Mouse (Mus musculus): ENCODE results near the gene Bcl9. TPM values are rescaled to one million over a fixed set of nuclear protein-coding genes. Genes with fewer than 3 reads are reported as not detected.
A peak's percentile ranks its signal among the peaks of the same experiment; 100 is the strongest.

The Bcl9 gene
- polyA plus RNA-seq, 1 experiment from 2014 or later, result 75.4 TPM

GRCm38 (mm10) chr3:97227259-97228005, 70.3 kb downstream of the Bcl9 start:
- peak; percentile 94 for ATAC-seq (ENCODE audit: low read depth)

DNA sequence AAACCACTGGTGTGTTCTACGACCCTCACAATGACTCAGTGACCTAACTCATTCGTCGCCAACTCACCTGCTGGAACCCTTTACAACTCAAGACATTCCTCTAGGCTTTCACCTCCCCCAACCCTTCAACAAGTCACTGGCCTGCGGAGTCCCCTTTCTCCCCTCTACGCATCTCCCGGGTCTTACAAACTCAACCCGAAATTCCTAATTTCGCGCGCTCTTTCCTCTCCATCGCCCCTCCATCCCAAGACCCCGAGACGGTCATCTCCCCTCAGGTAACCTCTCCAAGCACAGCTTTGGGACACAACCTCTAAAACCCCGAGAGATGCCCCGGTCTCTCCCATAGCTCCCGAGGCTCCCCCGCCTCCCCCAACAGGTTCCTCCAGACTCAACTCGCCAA, 71.0 kb downstream of the Bcl9 start:
- under 1% methylated on average over 18 of the region's 18 CpGs for WGBS
- peak overlapping the region; percentile 66 for H3K4me2 ChIP-seq
- peaks cover 13% of the 10 kb centered on the region for H3K36me3 ChIP-seq
- no peaks in the 10 kb centered on the region for H3K9me3 ChIP-seq
- ATAC-seq (ENCODE audit: low read depth), result peak; percentile 12
- no peaks in the 10 kb centered on the region for H3K27me3 ChIP-seq
- peak overlapping the region; percentile 95 for H3K27ac ChIP-seq (replicated peaks)
- H3K4me1 ChIP-seq (replicated peaks), result peaks cover 49% of the 10 kb centered on the region
- H3K4me3 ChIP-seq, result peak overlapping the region; percentile 77
- H3K9ac ChIP-seq, result peak overlapping the region; percentile 95

More at GRCm38 (mm10) chr3:97227259-97228005, 70.3 kb downstream of the Bcl9 start:
- H3K36me3 ChIP-seq, result peaks cover 6% of the 10 kb centered on the region; the same call in 1 of the 2 replicates
- peak overlapping the region; percentile 95 for H3K27ac ChIP-seq (replicated peaks)
- WGBS, result 1% methylated on average over 59 of the region's 79 CpGs
- H3K27me3 ChIP-seq, result no peaks in the 10 kb centered on the region
- H3K4me1 ChIP-seq (replicated peaks), result peaks cover 49% of the 10 kb centered on the region
- H3K4me3 ChIP-seq, result peak overlapping the region; percentile 77
- peak overlapping the region; percentile 95 for H3K9ac ChIP-seq
- peak overlapping the region; percentile 66 for H3K4me2 ChIP-seq
- no peaks in the 10 kb centered on the region for H3K9me3 ChIP-seq

DNA sequence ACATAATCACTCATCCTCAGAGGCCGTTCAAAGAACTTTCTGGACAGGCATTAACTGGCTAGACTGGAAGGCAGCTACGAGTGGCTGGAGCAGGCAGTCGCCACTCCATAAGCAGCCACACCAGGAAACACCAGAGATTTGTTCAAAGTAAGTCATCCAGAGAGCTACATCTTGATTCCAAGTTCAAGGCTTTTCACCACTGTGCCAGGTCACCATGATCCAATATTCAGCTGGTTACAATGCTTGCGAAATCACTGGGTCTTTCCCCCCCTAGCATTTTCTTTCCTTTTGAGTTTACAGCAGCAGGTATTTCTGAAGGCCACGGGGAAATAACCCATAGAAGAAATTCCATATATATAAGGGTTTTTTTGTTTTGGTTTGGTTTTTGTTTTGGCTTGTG, 72.5 kb downstream of the Bcl9 start:
- H3K9me3 ChIP-seq, result no peaks in the 10 kb centered on the region
- WGBS, result 85% methylated on average over 5 of the region's 5 CpGs
- H3K36me3 ChIP-seq, result peaks cover 28% of the 10 kb centered on the region
- H3K4me1 ChIP-seq (replicated peaks), result peaks cover 49% of the 10 kb centered on the region
- H3K4me2 ChIP-seq, result no peak overlapping the region
- no peak overlapping the region for H3K9ac ChIP-seq
- H3K4me3 ChIP-seq, result no peak overlapping the region
- ATAC-seq (ENCODE audit: low read depth), result no peak
- no peaks in the 10 kb centered on the region for H3K27me3 ChIP-seq
- H3K27ac ChIP-seq (replicated peaks), result no peak overlapping the region

DNA sequence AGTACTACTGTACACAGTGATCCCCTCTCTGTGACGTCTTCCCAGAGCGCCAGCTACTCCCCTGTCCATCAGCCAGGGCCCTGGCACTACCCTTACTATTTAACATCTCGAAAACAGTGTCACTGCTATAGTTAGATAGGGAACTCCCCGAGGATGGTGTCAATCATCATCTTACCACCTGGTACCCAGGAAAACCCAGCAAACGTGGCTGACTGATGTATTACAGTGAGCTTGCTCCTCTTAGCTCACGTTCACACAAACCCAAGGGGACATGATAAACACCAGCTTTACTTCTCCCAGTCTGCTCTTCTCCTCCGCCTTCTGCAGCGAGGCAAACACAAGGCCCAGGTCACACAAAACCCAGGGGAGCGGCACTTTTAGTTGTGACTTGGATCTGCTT, 74.5 kb downstream of the Bcl9 start:
- no peak for ATAC-seq (ENCODE audit: low read depth)
- Histone ChIP-seq H3K9ac (no peak overlapping the region), H3K27ac (replicated peaks) (no peak overlapping the region), H3K9me3 (no peaks in the 10 kb centered on the region), H3K4me1 (replicated peaks) (peaks cover 43% of the 10 kb centered on the region), H3K36me3 (peaks cover 46% of the 10 kb centered on the region), H3K27me3 (no peaks in the 10 kb centered on the region), H3K4me2 (no peak overlapping the region), H3K4me3 (no peak overlapping the region)
- 70% methylated on average over 9 of the region's 9 CpGs for WGBS

DNA sequence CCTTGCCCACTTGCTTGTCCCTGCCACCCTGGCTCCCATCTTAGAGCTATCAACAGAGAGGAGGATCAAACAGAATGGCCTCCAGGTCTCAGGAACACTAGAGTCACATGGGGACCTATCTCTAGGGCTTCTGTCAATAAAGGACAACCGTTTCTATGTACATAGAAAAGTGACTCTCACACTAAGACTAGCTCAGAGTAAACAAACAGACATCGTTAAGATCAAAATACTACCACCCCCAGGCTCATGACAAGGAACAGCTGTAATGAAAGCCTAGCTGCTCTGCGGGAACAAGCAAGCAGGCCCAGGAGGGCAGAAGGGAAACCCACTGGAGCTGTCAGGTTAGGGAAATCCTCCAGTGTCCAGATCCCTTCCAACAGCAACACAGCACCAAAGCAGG, 82.2 kb downstream of the Bcl9 start:
- no peaks in the 10 kb centered on the region for H3K9me3 ChIP-seq
- H3K9ac ChIP-seq, result no peak overlapping the region
- no peak for ATAC-seq (ENCODE audit: low read depth)
- no peaks in the 10 kb centered on the region for H3K27me3 ChIP-seq
- H3K4me2 ChIP-seq, result no peak overlapping the region
- no peak overlapping the region for H3K4me3 ChIP-seq
- WGBS, result 70% methylated on average over 3 of the region's 3 CpGs
- peaks cover 13% of the 10 kb centered on the region for H3K4me1 ChIP-seq (replicated peaks)
- H3K36me3 ChIP-seq, result peaks cover 87% of the 10 kb centered on the region
- H3K27ac ChIP-seq (replicated peaks), result no peak overlapping the region

DNA sequence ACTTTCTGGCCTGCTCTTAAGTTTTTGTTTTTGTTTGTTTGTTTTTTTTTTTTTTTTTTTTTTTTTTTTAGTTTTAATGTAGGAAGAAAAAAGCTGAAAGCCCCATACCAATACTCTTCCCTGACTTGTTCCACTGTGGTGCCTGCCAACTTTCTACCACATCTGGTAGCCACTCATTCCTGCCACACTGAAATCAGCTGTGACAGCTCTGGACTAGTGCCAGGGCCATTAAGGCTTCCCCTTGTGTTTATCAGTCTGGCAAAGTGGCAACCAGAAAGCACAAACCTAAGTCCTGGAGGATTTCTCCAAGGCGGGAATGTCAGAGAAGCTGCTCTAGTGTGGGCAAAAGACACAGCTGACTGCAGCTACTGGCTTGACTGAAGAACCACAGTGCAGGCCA, 83.3 kb downstream of the Bcl9 start:
- no peaks in the 10 kb centered on the region for H3K9me3 ChIP-seq
- H3K27me3 ChIP-seq, result no peaks in the 10 kb centered on the region
- H3K4me1 ChIP-seq (replicated peaks), result peaks cover 18% of the 10 kb centered on the region
- peaks cover 87% of the 10 kb centered on the region for H3K36me3 ChIP-seq
- WGBS, result 29% methylated on average over 1 of the region's 1 CpGs
- H3K9ac ChIP-seq, result no peak overlapping the region
- no peak overlapping the region for H3K4me2 ChIP-seq
- peak overlapping the region; percentile 64; the same call in 1 of the 2 replicates for H3K27ac ChIP-seq (replicated peaks)
- H3K4me3 ChIP-seq, result no peak overlapping the region
- no peak for ATAC-seq (ENCODE audit: low read depth)

GRCm38 (mm10) chr3:97213871-97214270, 83.8 kb downstream of the Bcl9 start:
- Histone ChIP-seq H3K4me3 (no peak overlapping the region), H3K27ac (replicated peaks) (no peak overlapping the region), H3K36me3 (peaks cover 87% of the 10 kb centered on the region), H3K9me3 (no peaks in the 10 kb centered on the region), H3K27me3 (no peaks in the 10 kb centered on the region), H3K4me1 (replicated peaks) (peaks cover 21% of the 10 kb centered on the region), H3K9ac (no peak overlapping the region), H3K4me2 (no peak overlapping the region)
- 92% methylated on average over 10 of the region's 10 CpGs for WGBS
- ATAC-seq (ENCODE audit: low read depth), result no peak

GRCm38 (mm10) chr3:97211177-97211576, 86.5 kb downstream of the Bcl9 start:
- Histone ChIP-seq H3K27me3 (no peaks in the 10 kb centered on the region), H3K9me3 (no peaks in the 10 kb centered on the region), H3K4me2 (no peak overlapping the region), H3K4me3 (no peak overlapping the region), H3K9ac (no peak overlapping the region), H3K36me3 (peaks cover 98% of the 10 kb centered on the region), H3K4me1 (replicated peaks) (peaks cover 21% of the 10 kb centered on the region), H3K27ac (replicated peaks) (no peak overlapping the region)
- ATAC-seq (ENCODE audit: low read depth), result no peak
- WGBS, result 88% methylated on average over 5 of the region's 5 CpGs

- Histone ChIP-seq H3K9me3 (no peaks in the 10 kb centered on the region), H3K4me2 (no peak overlapping the region), H3K27ac (replicated peaks) (0 out of 2 replicates have a peak overlapping the region, but pooled peaks have one; percentile 33), H3K36me3 (peaks cover 98% of the 10 kb centered on the region), H3K27me3 (no peaks in the 10 kb centered on the region), H3K4me3 (no peak overlapping the region), H3K9ac (no peak overlapping the region), H3K4me1 (replicated peaks) (peaks cover 8% of the 10 kb centered on the region; the same call in 1 of the 2 replicates)
- 70% methylated on average over 9 of the region's 9 CpGs for WGBS
- no peak for ATAC-seq (ENCODE audit: low read depth)
These were observed 88.4 kb downstream of the Bcl9 start for GRCm38 (mm10) chr3:97209351-97209750.

GRCm38 (mm10) chr3:97206521-97206920, 91.2 kb downstream of the Bcl9 start:
- no peaks in the 10 kb centered on the region for H3K27me3 ChIP-seq
- H3K9ac ChIP-seq, result no peak overlapping the region
- peaks cover 81% of the 10 kb centered on the region for H3K36me3 ChIP-seq
- H3K4me1 ChIP-seq (replicated peaks), result peaks cover 8% of the 10 kb centered on the region; the same call in 1 of the 2 replicates
- no peaks in the 10 kb centered on the region for H3K9me3 ChIP-seq
- no peak overlapping the region for H3K4me2 ChIP-seq
- no peak for ATAC-seq (ENCODE audit: low read depth)
- no peak overlapping the region for H3K4me3 ChIP-seq
- WGBS, result 72% methylated on average over 3 of the region's 3 CpGs
- H3K27ac ChIP-seq (replicated peaks), result no peak overlapping the region

DNA sequence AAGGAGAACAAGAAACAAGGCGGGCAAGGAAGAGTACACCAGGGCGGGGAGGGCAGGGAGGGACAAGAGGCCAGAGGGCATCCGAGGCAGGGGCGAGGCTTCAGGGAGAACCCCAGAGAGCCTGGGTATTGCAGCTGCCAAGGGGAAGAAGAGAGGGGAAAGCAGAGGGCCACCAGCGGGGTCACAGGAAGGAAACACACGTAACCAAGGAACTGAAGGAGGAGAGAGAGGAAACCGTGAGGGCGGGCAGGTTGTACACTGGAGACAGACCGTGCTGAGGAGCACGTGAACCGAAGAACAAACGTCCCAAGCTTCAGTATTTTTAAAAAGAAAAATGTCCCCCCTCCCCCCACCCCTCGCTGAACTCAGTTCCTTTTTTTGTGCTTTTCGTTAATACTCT, 93.8 kb downstream of the Bcl9 start:
- no peak overlapping the region for H3K4me3 ChIP-seq
- H3K9me3 ChIP-seq, result no peaks in the 10 kb centered on the region
- WGBS, result 79% methylated on average over 14 of the region's 14 CpGs
- ATAC-seq (ENCODE audit: low read depth), result no peak
- no peaks in the 10 kb centered on the region for H3K27me3 ChIP-seq
- H3K9ac ChIP-seq, result no peak overlapping the region
- H3K36me3 ChIP-seq, result peaks cover 55% of the 10 kb centered on the region
- H3K4me2 ChIP-seq, result no peak overlapping the region
- no peak overlapping the region for H3K27ac ChIP-seq (replicated peaks)
- peaks cover 11% of the 10 kb centered on the region for H3K4me1 ChIP-seq (replicated peaks)

DNA sequence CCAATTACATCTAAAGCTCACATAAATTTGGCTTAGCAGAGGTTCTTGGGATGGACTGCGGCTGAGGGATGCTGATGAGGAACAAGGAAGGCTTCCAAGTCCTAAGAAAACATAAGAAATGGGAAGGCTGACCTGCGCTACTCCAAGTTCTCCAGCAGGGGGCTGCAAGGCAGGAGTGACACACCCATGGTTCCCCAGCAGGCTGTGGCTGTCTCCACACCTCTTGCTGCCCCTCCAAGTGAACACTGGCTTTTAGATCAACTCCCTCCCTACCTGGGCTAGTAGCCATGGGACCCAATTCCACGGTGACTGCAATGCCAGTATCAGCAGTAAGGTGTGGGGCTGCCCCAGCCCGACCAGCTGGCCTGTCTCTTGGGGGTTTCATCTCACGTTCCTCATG, 95.8 kb downstream of the Bcl9 start:
- peaks cover 35% of the 10 kb centered on the region for H3K36me3 ChIP-seq
- H3K4me2 ChIP-seq, result no peak overlapping the region
- no peak overlapping the region for H3K27ac ChIP-seq (replicated peaks)
- no peaks in the 10 kb centered on the region for H3K27me3 ChIP-seq
- ATAC-seq (ENCODE audit: low read depth), result 0 out of 2 replicates have a peak, but pooled peaks have one; percentile 16
- H3K9ac ChIP-seq, result no peak overlapping the region
- H3K9me3 ChIP-seq, result no peaks in the 10 kb centered on the region
- peaks cover 11% of the 10 kb centered on the region for H3K4me1 ChIP-seq (replicated peaks)
- no peak overlapping the region for H3K4me3 ChIP-seq
- WGBS, result 54% methylated on average over 5 of the region's 5 CpGs

DNA sequence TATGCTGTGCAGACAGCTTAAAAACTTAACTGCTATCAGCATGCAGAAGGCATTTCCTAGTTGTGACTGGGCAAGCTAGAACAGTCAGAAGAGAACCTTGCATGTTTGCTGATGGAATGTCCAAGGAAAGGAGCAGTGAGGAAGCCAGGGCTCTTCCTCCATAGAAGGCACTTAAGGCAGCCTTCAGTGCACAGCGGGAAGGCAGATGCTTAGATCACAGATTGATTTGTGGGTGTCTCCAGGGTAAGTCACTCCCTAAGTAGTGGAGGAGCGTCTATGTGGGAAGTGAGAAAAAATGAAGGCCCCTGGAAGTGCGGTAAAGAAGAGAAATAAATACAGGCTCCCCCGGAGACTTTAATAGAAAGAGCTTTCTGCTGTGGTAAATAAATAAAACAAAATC, 98.5 kb downstream of the Bcl9 start:
- Histone ChIP-seq H3K9me3 (no peaks in the 10 kb centered on the region), H3K9ac (no peak overlapping the region), H3K4me3 (no peak overlapping the region), H3K4me1 (replicated peaks) (peaks cover 11% of the 10 kb centered on the region), H3K27ac (replicated peaks) (no peak overlapping the region), H3K27me3 (no peaks in the 10 kb centered on the region), H3K4me2 (no peak overlapping the region), H3K36me3 (peaks cover 9% of the 10 kb centered on the region)
- WGBS, result 17% methylated on average over 4 of the region's 4 CpGs
- peak; percentile 51; the same call in 1 of the 2 replicates for ATAC-seq (ENCODE audit: low read depth)
